Mouse (Mus musculus) c-Kit-positive CD71-positive TER-119-positive erythroid progenitor cells, embryonic 14.5 days (primary cell): Measurements from ENCODE around the gene Ces1a.

ENCODE experiments used
- DNase-seq: peaks from one replicate; pipeline ENCODE4 v3.0.0-alpha.2; 2013; ENCODE audit warnings: low spot score

Gene Ces1a

DNA sequence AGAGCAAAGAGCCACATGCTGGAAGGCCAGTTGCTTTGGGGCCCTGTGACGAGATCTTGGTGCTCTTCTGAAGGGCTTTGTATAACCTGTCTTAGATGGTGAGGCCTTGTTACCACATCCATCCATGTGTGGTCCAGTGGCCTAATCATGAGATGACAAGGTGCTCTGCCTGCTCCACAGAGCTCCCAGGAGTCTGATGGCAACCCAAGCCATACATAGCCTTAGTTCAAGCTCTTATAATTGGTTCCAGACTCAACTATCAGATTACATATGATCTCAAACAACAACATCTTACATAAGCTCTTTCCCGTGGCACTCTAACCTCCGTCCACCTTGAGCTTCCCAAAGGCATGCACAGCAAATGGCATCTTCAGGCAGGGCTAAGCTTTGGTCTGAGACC, at the start of gene Ces1a:
Ces1a (minus strand) TSS at position 101 of the 400 bp plus-strand sequence.
- DNase-seq: no peak

DNA sequence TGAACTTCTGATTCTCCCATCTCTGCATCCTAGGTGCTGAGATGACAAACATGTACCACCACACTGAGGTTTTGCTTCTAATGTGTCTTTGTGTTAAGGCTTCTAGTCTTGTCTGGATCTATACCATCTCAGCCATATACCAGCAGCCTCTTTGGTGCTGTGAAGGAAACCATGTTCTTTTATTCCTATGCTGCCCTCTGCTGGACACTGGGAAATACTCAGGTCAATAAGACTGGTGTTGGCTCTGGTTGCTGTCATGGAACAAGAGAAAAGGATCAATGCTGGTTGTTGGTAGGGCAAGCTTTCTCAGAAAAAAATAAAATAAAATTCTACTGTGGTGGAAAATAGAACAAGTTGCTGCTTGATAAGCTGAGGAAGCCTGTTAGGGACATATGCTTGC, 47.4 kb upstream of the Ces1a start:
- DNase-seq: no peak

DNA sequence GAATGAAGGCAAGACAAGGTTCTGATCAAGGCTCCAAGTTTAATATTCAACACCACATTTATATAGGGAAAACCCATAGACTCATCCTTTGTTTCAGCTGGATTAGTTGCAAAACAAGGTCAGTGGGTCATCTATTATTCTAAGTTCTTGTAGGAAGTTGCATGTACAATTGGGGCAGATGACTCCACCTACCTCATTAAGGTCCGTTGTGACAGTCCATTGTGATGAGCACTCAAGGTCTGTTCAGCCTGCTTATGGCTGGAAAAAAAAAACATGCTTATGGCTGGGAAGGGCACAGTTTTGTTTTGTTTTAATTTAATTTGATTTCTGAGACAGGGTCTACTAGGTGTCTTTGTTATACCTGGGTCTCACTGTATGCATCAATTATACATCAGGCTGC, 43.3 kb upstream of the Ces1a start:
- no peak for DNase-seq

DNA sequence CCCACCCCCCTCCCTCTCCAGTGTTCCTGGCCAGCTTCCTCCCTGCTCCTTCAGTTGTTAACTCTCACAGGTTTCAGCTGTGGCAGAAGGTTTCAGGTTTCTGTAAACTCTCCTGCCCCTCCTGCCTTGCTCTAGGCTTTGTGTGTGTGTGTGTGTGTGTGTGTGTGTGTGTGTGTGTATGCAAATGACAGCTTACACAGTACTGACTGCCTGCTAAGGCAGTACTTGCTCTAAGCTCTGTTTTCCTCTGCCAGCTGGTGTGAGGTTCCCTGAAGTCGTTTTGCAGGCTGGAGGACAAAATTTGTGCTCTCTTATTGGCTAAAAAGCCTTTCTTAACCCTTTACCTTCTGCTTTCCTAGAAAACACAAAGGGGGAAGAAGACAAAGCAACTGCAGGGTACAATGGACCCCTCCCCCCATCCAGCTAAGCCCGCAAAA, 40.7 kb upstream of the Ces1a start:
- no peak for DNase-seq

DNA sequence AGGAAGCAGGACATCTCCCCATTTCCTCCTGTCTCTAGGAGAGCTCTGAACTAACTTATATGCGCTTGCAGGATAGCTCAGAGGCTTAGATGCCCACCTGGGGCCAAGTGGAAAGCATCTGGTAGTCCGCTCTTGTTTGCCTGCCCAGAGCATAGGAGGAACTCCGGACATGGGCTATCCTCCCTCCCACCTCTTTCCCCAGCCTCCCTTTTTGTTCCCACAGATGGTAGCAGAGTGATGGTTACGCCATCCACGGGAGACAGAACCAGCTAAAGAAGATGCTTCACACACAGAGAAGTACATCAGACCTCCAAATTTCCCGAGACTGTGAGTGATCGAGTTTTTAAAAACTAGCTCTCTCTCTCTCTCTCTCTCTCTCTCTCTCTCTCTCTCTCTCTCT, 40.2 kb upstream of the Ces1a start:
- DNase-seq: no peak

DNA sequence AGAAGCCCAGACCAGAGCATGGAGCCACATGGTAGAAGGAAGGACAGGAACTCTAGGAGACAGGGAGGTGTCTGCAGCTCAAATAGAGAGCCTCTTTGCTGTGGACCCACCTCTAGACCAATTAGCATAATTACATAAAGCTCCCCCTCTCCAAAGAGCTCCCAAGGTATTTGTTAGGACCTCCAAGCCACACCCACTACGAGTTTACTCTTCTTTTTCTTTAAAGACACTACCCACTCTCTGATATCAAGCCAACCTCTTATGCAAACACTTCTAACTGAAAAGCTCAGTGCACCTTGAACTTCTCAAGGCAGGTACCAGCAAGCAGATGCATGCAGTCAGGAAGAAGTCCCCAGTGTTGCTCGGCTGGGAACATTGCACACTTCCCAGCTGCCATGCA, 31.9 kb upstream of the Ces1a start, which contains the start of gene Ces1b:
Ces1b (minus strand) TSS at position 131 of the 400 bp plus-strand sequence.
- DNase-seq: no peak

DNA sequence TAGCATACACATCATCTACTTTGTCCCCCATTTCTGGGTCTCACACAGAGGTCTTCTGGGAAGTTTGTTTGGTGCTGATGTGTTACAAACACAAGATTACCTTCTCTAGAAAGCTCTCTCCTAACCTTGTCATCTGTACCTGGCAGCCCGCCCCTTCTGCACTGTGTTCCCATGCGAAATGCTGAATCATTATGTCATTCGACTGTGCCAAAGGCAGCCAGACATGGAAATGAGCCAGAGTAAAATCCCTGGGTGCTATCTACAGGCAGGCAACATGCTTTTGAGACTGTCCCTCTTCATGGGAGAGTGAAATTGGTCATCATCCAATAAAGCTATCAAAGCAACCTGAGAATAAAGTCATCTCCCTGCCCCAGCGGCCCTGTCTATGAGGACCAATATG, 27.3 kb upstream of the Ces1a start:
- DNase-seq: no peak

DNA sequence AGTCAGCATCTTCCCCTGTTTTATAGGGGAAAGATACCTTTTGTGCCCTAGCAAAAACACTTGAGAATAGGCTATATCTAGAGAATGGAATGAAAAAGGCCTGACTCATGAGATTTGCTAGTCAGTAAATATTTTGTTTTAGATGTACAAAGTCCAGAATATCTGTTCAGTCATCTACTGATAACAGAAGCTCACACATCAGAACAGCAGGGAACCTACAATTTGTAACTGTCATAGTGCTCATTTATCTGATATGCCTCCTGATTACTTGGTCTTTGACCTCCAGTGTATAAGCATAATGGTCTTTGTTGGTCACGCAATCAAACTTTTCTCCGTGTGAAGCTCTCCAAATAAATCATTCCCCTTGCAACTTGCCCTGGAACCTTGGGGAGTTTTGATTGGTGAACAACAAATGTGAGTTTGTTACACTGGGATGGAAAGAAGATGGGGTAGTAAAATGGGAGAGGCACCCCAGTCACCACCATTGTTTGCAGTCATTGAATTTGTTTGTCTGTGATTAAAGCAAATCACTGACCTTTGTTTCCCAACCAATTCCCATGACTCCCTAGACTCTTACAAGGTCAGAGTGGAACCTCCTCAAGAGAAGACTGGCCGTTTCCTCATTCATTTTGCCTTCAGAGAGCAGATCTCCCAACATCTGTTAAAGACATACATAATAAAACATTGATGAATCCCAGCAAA, 15.6 kb upstream of the Ces1a start:
- DNase-seq: no peak

DNA sequence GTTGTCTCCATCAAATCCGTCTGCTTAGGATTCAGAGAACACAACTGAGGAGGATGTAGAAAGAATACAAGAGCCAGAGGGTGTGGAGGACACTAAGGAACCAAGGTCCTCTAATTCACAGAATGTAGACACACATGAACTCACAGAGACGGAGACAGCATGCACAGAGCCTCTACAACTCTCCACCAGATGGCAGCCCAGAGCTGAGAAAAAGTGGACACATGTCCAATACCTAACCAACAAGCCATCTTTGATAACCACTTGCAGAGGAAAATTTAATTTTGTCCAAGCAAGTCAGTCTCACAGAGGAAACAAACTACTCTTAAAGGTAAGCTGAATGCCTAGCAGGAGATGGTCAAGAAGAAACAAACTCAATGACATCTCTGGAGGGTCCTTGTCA, 11.2 kb upstream of the Ces1a start:
- peak; percentile 7 for DNase-seq

DNA sequence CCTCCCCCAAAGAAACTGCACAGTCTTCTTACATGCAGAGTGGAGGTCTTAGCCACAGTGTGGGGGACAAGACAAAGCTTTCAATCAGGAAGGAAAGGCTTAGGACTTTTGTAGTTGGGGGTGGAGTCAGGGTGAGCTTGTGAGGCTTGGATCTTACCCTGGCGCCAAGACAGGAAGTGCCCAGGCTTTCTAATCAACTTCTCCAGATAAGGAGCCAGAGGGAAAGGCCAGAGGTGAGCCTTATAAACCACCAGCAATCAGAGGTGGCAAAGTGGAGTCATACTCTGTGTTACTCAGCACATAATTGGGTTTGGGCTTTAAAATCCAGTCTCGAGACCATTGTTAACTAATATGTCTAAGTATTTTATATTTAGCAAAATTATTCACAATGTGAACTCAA, 7.2 kb upstream of the Ces1a start:
- DNase-seq: no peak

DNA sequence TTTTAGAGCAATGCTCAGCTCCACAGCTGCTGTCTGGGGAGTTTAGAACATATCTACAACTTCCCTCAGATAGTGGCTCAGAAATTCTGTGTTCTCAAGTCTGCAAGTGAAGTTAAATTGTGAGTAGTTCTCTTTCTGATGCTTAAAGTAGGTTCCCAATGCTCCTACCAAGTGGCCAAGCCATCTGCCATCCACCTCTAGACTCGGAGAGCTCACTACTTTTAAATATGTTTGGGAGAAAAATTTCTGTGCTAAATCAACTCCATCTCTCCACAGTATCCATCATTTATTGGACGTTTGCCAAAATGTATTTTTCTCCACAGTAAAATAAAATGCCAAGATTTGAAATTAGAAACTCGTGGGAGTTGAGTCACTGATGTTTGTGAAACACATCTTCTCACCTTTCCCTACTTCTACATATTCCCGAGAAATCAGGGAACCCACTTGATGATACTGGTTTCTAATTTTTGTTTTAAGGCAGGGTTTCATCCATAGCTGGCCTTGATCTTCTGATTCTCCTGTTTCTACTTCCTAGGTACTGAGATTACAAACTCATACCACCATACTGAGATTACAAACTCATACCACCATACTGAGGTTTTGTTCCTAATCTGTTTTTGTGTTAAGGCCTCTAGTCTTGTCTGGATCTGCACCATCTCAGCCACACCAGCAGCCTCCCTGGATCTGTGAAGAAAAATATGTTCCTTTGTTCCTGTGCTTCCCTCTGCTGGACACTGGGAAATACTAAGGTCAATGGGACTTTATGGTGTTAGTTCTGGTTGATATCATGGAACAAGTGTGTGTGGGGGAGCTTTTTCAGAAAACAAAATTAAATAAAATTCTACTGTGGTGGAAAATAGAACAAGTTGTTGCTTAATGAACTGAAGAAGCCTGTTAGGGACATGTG, 771 bp upstream of the Ces1a start:
- no peak for DNase-seq

DNA sequence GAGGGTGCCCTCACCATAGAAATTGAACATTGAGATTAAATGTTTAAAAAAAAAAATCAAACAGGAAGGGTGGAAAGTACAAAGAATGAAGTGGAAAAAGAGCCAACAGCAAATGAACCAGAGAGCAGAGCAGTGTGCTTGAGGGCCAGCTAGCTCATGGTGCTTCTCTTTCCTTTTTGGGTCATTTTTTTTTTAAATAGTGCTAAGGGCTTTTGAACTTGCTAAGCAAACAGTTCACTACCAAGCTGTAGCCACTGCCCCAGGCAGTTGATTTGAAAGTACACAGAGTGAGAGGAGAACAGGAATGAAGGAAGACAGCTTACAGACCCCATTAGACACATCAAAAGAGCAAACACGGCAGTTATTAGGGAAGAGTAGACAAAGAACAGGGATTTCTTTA, 4.9 kb downstream of the Ces1a start:
- no peak for DNase-seq

DNA sequence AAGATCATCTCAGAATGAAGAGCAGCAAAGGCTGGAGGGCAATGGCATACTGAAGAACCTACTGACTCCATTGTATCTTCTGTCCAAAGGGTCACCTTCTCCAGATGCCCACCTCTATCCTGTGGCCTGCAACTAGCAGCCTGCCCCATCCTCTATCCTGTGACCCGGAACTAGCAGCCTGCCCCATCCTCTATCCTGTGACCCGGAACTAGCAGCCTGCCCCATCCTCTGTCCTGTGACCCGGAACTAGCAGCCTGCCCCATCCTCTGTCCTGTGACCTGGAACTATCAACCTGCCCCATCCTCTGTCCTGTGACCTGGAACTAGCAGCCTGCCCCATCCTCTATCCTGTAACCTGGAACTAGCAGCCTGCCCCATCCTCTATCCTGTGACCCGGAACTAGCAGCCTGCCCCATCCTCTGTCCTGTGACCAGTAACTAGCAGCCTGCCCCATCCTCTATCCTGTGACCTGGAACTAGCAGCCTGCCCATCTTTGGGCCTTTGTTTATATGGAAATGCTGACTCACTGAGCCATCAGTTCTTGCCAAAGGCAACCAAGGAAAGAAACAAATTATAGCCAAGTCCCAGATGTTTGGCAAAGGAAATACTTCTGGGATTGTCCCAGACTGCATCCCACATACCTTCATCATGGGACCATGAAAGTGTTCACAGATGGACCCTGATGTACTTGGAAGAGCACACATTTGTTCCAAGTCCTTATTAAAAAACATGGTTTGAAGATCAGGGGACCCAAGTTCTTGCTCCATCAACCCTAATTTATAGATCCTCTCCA, 7.0 kb downstream of the Ces1a start:
- no peak for DNase-seq

DNA sequence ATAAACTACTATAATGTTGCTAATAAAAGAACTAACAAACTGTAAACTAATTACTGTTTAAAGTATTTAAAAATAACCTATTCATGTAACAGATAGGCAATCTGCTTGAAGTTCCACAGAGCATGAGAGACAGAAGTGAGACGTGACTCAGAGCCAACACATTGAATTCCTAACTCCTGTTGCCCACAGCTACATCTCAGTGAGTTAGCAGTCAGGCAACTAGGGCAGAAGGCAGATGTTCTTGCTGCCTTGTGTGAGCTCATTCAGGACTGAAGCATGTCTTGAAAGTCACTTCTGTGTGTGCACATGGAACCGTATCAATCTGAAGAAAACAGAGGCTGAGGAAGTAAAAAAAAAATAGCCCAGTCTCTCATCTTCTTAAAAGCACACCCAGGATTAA, 7.7 kb downstream of the Ces1a start:
- no peak for DNase-seq

DNA sequence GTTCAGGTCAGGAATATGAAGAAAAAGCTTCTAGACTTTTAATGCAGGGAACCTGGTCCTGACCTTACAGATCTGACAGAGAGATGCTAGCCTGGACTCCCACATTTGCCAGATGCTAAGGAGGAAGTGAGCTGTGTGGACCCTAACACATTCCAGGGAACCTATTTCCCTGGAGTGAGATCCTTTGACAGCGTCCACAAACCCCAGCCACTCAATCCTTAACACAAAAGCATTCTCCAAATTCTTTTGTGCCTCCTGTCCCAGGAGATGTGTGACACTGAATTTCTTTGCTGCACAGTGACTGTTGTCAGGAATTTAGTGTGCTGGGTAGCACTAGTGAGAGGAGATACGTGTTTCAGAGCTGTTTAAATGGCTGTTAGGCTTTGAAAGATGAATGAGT, 9.2 kb downstream of the Ces1a start:
- no peak for DNase-seq

DNA sequence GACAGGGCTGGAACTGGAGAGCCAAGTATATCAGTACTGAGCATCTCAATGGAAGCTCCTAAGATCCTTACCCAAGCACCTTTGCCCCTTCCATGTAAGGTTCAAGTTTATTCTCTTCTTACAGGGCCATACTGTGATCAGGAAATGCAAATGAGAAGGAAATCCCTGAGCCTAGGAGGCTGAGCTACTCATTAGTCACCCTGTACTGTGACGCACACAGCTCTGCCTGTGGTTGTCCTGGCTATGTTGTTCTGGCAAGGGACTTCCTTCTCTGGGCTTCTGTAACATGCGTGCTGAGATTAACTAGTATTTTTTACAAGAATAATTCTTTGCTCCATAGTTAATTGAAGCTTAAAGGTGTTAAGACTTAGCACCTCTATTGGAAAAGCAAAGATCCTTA, 17.3 kb downstream of the Ces1a start:
- DNase-seq: no peak

DNA sequence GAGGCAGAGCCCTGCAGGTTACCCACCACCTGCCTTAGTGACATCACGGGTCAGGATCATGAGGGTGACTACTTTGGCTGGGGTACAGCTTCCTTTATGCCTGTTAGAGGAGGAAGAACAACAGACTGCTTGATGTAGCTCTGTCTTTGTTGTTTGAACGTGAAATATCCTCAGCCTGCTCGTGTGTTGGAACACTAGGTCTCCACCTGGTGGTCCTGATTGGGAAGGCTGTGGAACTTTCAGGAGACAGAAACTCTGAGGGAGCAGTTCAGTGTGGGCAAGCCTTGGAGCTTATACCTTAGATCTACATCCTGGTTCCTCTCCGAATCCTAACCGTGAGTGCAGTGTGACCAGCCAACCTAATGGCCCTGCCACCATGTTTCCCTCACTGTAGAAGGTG, 26.3 kb downstream of the Ces1a start:
- no peak for DNase-seq

DNA sequence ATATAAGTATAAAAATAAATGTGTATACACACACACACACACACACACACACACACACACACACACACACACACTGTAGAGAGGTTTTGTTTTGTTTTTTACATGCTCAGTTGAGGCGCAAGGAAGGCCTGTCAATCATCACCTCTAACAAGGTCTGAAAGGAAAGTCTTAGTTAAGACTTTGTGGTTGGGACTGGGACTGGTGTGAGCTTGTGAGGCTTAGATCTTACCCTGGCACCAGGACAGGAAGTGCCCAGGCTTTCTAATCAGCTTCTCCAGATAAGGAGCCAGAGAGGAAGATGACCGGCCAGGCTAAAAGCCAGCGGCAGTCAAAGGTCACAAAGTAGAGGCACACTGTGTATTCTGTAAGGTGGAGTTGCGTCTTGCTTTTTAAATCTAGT, 33.7 kb downstream of the Ces1a start:
- no peak for DNase-seq

DNA sequence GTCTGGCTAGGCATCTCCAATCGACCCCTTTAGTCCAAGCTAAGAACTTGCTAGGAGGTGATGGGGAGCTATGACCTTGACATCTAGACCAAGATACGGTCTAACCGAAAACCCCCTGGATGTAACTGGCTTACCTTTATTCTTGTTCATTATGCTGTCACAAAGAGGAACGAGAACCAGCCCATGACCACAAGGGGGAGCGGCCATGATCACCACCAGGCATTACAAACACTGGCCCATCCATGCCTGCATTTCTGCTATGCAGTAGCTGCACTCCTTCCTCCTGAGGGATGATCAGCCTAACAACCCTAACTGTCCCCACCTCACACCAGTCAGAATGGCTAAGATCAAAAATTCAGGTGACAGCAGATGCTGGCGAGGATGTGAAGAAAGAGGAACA, 35.8 kb downstream of the Ces1a start:
- DNase-seq: no peak

DNA sequence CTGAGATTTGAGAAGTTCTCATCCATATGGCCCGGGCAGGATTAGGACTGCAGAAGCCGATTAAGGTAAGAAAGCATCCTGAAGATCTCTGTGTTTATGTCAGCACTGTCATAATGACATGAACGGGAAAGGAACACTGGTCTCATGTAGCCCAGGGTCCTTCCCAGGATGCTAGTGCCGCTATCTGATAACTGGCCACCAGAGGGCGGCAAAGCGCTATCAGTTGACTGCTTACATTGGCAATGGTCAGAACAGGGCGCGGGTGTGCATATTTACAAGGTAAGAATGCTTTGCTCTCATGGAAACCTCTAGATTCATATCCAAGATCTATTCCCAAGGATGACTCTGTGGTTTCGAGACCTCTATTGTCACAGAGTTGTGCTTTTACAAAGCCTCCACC, 36.6 kb downstream of the Ces1a start:
- DNase-seq: peak; percentile 21

DNA sequence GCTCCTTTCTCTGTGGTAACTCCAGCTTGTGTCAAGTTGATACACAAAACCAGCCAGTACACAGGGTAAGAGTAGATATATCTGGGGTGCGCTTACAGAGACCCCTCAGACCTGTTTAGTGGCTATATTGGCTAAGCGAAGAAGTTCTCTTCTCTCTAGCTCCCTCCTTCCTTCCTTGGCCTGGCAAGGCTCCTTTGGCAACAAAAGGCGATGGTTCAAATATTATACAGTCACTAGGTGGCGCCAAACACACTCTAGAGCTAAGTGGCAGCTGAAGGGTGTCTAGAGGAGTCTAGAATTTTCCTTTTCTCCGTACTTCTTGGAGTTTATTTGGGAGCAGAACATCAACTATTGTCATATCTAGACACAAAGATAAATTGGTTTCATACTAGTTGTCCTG, 37.7 kb downstream of the Ces1a start:
- DNase-seq: peak; percentile 8

DNA sequence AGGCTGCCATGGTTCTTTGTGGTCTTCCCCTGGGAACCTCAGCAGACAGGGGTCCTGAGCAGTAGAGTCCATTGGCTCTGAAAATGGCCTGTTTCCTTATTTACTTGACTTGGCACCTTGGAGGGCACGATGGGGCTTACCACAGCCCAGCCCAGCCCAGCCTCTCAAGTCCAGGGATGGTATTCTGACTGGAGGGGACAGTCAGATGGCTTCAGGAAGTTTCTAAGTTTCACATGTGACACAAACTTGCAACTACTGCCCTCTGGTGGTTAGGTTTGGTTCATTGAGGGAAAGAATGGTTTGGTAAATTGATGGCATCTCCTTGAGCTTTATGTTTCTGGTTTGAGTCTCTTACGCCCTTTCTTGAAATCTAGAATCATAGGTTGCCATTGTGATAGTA, 49.4 kb downstream of the Ces1a start:
- DNase-seq: peak; percentile 16

DNA sequence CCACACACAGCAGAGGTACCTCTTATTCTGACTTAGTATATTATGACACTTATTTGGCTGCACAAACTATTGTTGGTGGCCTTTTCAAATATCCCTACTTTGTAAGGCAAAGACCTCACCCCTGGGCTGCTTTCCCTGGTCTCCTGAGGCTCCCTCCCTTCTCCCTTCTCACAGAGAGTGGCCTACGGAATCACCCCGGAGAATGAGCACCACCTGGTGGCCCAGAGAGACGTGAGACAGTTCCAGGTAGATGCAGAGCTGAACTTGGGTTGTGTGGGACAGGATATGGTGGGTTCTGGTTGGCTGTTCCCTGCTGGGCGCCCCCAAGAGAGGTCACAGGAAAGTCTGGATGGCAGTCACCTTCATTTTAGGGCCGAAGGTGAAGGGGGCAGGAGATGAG, 51.2 kb downstream of the Ces1a start:
- no peak for DNase-seq
